In genomic region chr5:136566812-136567175, GRCm38 (mm10) we compare ENCODE assay signal across 8 mouse cellular contexts. TPM values are rescaled to one million over a fixed set of nuclear protein-coding genes. Genes with fewer than 3 reads are reported as not detected.
DNase-seq lines count a peak whose midpoint lies in the region; ATAC-seq and TF ChIP-seq lines count a peak whose summit lies in the region.

No protein-coding gene starts in this region.

- WGBS in lung, adult 2 months: under 1% methylated on average over 31 of the region's 31 CpGs
- WGBS in embryonic facial prominence, embryonic 10.5 days: under 1% methylated on average over 31 of the region's 31 CpGs
- 1% methylated on average over 29 of the region's 31 CpGs for WGBS in intestine, embryonic 14.5 days
- WGBS in midbrain, embryonic 16.5 days: under 1% methylated on average over 31 of the region's 31 CpGs

- H3K27ac ChIP-seq in embryonic facial prominence, embryonic 10.5 days (replicated peaks): peak overlapping the region; percentile 98
- peak overlapping the region; percentile 92 for H3K27ac ChIP-seq in intestine, embryonic 14.5 days (ENCODE audit: low read depth)
- peak overlapping the region; percentile 97 for H3K27ac ChIP-seq in midbrain, embryonic 16.5 days (ENCODE audit: low read length)

- ATAC-seq in intestine, embryonic 14.5 days (replicated peaks; ENCODE audit: low FRiP score, low TSS enrichment, low read depth): peak; percentile 44
- ATAC-seq in midbrain, embryonic 16.5 days: peak; percentile 55

- no peaks in the 10 kb centered on the region for H3K36me3 ChIP-seq in embryonic facial prominence, embryonic 10.5 days (replicated peaks)
- no peaks in the 10 kb centered on the region for H3K36me3 ChIP-seq in intestine, embryonic 14.5 days (ENCODE audit: control insufficient read depth, insufficient read depth, low read length)
- H3K36me3 ChIP-seq in midbrain, embryonic 16.5 days (ENCODE audit: control insufficient read depth, insufficient read depth, low read length): no peaks in the 10 kb centered on the region

- no peaks in the 10 kb centered on the region for H3K9me3 ChIP-seq in embryonic facial prominence, embryonic 10.5 days
- no peaks in the 10 kb centered on the region for H3K9me3 ChIP-seq in intestine, embryonic 14.5 days (ENCODE audit: control insufficient read depth, low read length)
- no peaks in the 10 kb centered on the region for H3K9me3 ChIP-seq in midbrain, embryonic 16.5 days (replicated peaks; ENCODE audit: control insufficient read depth, low read length, poor library complexity, severe bottlenecking)

- H3K27me3 ChIP-seq in embryonic facial prominence, embryonic 10.5 days (replicated peaks; ENCODE audit: low read depth, poor library complexity, severe bottlenecking): peaks cover 41% of the 10 kb centered on the region
- H3K27me3 ChIP-seq in intestine, embryonic 14.5 days (replicated peaks; ENCODE audit: control insufficient read depth, insufficient read depth, low read length): peaks cover 18% of the 10 kb centered on the region
- H3K27me3 ChIP-seq in midbrain, embryonic 16.5 days (ENCODE audit: control insufficient read depth, insufficient read depth, low read depth, low read length): peaks cover 9% of the 10 kb centered on the region

- H3K4me2 ChIP-seq in intestine, embryonic 14.5 days (ENCODE audit: low read length): peak overlapping the region; percentile 98
- H3K4me2 ChIP-seq in midbrain, embryonic 16.5 days (ENCODE audit: low read length): peak overlapping the region; percentile 93

- peak overlapping the region; percentile 94 for H3K9ac ChIP-seq in intestine, embryonic 14.5 days (ENCODE audit: low read length)
- H3K9ac ChIP-seq in midbrain, embryonic 16.5 days (ENCODE audit: low read depth, low read length): peak overlapping the region; percentile 96

- no peak for TF ChIP-seq POLR2A in lung, adult 2 months (IDR thresholded peaks at IDR 0.05; ENCODE audit: borderline replicate concordance, extremely low read depth, low read depth, low read length)

- TF ChIP-seq CTCF in lung, adult 2 months (IDR thresholded peaks at IDR 0.05; ENCODE audit: insufficient read depth, low read length): no peak

- peak overlapping the region; percentile 93 for H3K4me3 ChIP-seq in lung, adult 2 months (replicated peaks; ENCODE audit: extremely low read depth, low read depth, low read length)
- peak overlapping the region; percentile 90 for H3K4me3 ChIP-seq in embryonic facial prominence, embryonic 10.5 days
- H3K4me3 ChIP-seq in intestine, embryonic 14.5 days (ENCODE audit: low read depth, low read length): peak overlapping the region; percentile 78
- H3K4me3 ChIP-seq in midbrain, embryonic 16.5 days (ENCODE audit: low read depth, low read length): peak overlapping the region; percentile 99

- H3K4me1 ChIP-seq in lung, adult 2 months (ENCODE audit: control insufficient read depth, insufficient read depth, low read length): peaks cover 6% of the 10 kb centered on the region
- peaks cover 60% of the 10 kb centered on the region for H3K4me1 ChIP-seq in embryonic facial prominence, embryonic 10.5 days
- peaks cover 21% of the 10 kb centered on the region for H3K4me1 ChIP-seq in intestine, embryonic 14.5 days (replicated peaks; ENCODE audit: control insufficient read depth, insufficient read depth, low read length)
- peaks cover 34% of the 10 kb centered on the region for H3K4me1 ChIP-seq in midbrain, embryonic 16.5 days (ENCODE audit: control insufficient read depth, insufficient read depth, low read length)

- peak; percentile 55 for DNase-seq in cerebellum, adult 9-10 months
- DNase-seq in cerebellum, adult 8-10 months: no peak
- no peak for DNase-seq in lung, adult 2 months
- no peak for DNase-seq in lung, postnatal 25 days (ENCODE audit: low spot score)
- DNase-seq in embryonic facial prominence, embryonic 10.5 days (ENCODE audit: low spot score): no peak
- no peak for DNase-seq in intestine, embryonic 14.5 days (ENCODE audit: low spot score)
- no peak for DNase-seq in thymus, postnatal 36 days

RNA-seq across cellular contexts. Expression of gene Cux1, which starts 0.5 kb away (rescaled TPM):
- polyA plus RNA-seq in lung, adult 2 months (2012; rRNA removed): 45.9 and 46.6 TPM in 2 replicates
- polyA plus RNA-seq in embryonic facial prominence, embryonic 10.5 days (2016; fragmentation: Nextera tagmentation; extraction: Ambion mirVana): 75.3 and 77.8 TPM in 2 replicates
- 72.7 and 77.8 TPM in 2 replicates for polyA plus RNA-seq in intestine, embryonic 14.5 days (2014; fragmentation: Nextera tagmentation; extraction: Ambion mirVana)
- polyA plus RNA-seq in midbrain, embryonic 16.5 days (2015; fragmentation: Nextera tagmentation; extraction: Ambion mirVana): 109 and 117 TPM in 2 replicates
